Mouse (Mus musculus): Measurements from ENCODE around the gene Kif1c. TPM values are rescaled to one million over a fixed set of nuclear protein-coding genes. Genes with fewer than 3 reads are reported as not detected.

The Kif1c gene
- 5.4 and 6.5 TPM in 2 replicates for polyA plus RNA-seq (2014; fragmentation: Nextera tagmentation; extraction: Ambion mirVana)

DNA sequence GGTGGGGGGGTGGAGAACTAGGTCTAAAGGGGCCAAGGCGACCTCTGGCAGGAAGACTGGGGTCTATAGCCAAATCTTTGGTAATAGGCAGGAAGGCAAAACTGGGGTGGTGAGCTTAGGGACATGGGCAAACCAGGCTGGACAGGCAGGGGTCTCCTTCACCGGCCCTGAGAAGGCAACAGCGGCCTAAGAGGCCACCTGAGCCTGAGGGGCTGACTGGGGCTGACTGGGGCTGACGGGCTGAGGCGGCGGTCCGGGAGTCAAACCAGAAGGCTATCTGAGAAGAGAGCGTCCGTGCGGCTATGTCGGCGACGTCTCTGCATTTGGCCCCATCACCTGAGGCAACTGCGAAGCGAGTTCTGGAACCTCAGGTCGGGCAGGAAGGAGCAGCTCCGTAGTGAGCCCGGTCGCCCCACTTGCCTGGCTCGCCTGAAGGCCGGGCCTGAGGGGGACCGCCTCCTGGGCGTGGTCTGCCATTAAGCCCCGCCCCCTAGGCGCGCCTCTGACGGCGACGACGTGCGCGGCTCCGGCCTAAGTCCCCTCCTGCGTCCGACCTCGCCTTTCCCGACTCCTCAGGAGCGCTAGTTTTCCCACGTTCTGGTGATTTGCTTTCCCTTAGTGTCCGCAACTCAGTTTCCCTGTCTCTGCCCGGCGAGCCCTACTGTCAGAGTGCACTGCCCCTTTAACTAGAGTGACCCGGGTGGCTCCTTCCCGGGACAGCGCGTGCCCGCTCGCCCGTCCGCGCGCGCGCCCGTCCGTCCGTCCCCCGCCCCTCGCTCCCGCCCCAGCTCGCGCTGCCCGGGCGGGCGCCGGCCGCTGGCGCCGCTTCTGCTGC, at the start of gene Kif1c, which contains the start of gene Inca1:
Gene Kif1c, plus strand, starts transcription at position 827 of the 835 bp plus-strand sequence.
Gene Inca1, minus strand, starts transcription at position 434 of the 835 bp plus-strand sequence.
- Histone ChIP-seq H3K4me3 (ENCODE audit: low read depth, low read length) (peak within 1 kb of the TSS; percentile 94), H3K9ac (ENCODE audit: low read length) (peak within 1 kb of the TSS; percentile 92), H3K4me2 (ENCODE audit: low read depth) (peak within 1 kb of the TSS; percentile 71), H3K9me3 (ENCODE audit: control insufficient read depth, low read length) (no peaks in the 10 kb centered on the region), H3K27me3 (ENCODE audit: control insufficient read depth, insufficient read depth, low read length) (no peaks in the 10 kb centered on the region), H3K27ac (ENCODE audit: low read depth, low read length) (peak within 1 kb of the TSS; percentile 79), H3K4me1 (ENCODE audit: control insufficient read depth, insufficient read depth, low read length) (peaks cover 14% of the 10 kb centered on the region), H3K36me3 (ENCODE audit: control insufficient read depth, insufficient read depth, low read length) (no peaks in the 10 kb centered on the region)
- 1% methylated on average over 41 of the region's 69 CpGs for WGBS
- ATAC-seq (ENCODE audit: insufficient read depth, low FRiP score, low TSS enrichment) (peak; percentile 91), DNase-seq (ENCODE audit: low spot score) (peak; percentile 94)

DNA sequence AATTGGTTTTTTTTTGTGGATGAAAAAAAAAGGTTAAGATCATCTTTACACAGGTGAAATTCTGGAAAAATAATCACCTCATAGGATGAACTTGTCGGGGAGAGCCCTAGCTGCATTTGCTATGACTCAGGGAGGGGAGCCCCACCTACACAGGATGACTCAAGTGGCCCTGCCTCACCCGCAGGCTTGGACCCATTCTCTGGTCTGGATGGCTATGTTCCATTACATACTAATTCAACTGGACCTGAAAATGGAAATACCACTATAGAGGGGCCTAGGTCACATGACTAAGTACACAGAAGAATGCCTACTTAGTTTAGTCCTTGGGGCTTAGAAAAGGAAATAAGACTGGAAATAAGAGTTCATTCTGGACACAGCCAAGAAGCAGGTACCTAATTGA, 49.0 kb upstream of the Kif1c start:
- DNase-seq (ENCODE audit: low spot score) (no peak), ATAC-seq (ENCODE audit: insufficient read depth, low FRiP score, low TSS enrichment) (no peak)
- WGBS, result 87% methylated on average over 2 of the region's 2 CpGs
- Histone ChIP-seq H3K4me1 (ENCODE audit: control insufficient read depth, insufficient read depth, low read length) (peaks cover 27% of the 10 kb centered on the region), H3K27ac (ENCODE audit: low read depth, low read length) (no peak overlapping the region), H3K9me3 (ENCODE audit: control insufficient read depth, low read length) (no peaks in the 10 kb centered on the region), H3K27me3 (ENCODE audit: control insufficient read depth, insufficient read depth, low read length) (no peaks in the 10 kb centered on the region), H3K4me3 (ENCODE audit: low read depth, low read length) (no peak overlapping the region), H3K36me3 (ENCODE audit: control insufficient read depth, insufficient read depth, low read length) (peaks cover 13% of the 10 kb centered on the region), H3K9ac (ENCODE audit: low read length) (no peak overlapping the region), H3K4me2 (ENCODE audit: low read depth) (no peak overlapping the region)

DNA sequence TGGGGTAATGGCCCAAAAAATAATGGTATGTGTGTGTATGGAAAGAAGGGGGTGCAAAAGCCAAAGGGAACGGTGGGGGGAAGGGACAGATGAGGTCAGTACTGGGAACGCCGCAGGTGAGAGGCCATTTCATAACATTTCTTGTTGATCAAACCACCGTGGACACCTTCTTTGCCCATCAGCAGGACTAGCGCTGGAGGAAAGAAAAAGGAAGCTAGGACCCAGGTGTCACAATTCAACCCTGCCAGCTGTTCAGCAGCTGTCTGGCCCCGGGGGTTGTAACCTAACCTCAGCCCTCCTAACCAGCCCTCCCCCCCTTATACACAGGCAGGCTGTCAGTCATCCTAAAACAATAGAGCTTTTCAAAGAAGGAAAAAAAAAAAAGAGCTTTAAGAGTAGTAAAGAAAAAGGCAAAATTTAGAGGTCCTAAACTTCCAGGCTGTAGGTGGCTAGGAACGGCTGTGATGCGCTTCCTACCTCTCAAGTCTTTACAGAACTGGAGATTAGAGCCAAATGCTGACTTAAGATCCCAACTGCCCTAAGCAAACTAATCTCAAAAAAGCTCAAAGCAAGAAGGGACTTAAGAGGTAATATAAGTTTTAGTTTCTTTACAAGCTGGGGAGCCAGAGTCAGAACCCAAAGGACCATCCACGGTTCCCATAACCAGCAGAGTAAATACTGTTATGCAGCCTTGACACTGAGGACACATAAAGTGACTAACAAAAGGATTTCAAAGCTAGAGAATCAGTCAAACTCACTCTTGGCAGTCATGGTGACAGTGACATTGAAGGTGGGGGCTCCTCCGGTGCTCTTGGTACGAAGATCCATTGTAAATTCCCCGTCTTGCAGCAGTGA, 48.1 kb upstream of the Kif1c start:
- no peak for DNase-seq (ENCODE audit: low spot score)

DNA sequence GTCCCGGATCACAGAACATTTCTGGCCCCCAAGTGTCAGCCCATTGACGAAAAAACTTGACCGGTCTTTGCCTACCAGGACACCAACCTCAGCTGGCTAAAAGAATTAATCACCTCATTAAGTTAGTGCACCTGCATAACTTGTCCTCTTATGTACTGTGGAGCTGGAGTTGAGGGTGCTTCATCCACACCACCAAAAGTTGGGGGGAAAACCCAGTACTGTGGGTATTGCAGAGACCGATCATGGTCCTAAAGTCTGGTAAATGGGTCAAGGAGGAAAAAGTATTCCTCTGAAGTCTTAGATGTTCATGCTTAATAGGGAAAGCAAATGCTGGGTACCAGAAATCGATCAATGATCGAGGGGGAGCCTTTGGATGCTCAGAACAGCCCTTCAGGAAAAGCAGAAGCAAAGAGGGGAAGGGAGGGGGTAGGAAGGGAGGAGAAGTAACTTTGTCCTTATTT, 47.4 kb upstream of the Kif1c start:
- H3K27ac ChIP-seq (ENCODE audit: low read depth, low read length), result peak overlapping the region; percentile 97; the same call in 1 of the 2 replicates

More for the DNA sequence above, 48.1 kb upstream of the Kif1c start:
- no peaks in the 10 kb centered on the region for H3K27me3 ChIP-seq (ENCODE audit: control insufficient read depth, insufficient read depth, low read length)
- H3K9me3 ChIP-seq (ENCODE audit: control insufficient read depth, low read length), result no peaks in the 10 kb centered on the region
- H3K9ac ChIP-seq (ENCODE audit: low read length), result peak overlapping the region; percentile 98; the same call in 1 of the 2 replicates
- peak overlapping the region; percentile 100 for H3K4me3 ChIP-seq (ENCODE audit: low read depth, low read length)
- peaks cover 13% of the 10 kb centered on the region for H3K36me3 ChIP-seq (ENCODE audit: control insufficient read depth, insufficient read depth, low read length)
- H3K4me1 ChIP-seq (ENCODE audit: control insufficient read depth, insufficient read depth, low read length), result peaks cover 33% of the 10 kb centered on the region
- H3K27ac ChIP-seq (ENCODE audit: low read depth, low read length), result no peak overlapping the region
- WGBS, result 70% methylated on average over 12 of the region's 12 CpGs
- no peak for ATAC-seq (ENCODE audit: insufficient read depth, low FRiP score, low TSS enrichment)
- H3K4me2 ChIP-seq (ENCODE audit: low read depth), result peak overlapping the region; percentile 86

DNA sequence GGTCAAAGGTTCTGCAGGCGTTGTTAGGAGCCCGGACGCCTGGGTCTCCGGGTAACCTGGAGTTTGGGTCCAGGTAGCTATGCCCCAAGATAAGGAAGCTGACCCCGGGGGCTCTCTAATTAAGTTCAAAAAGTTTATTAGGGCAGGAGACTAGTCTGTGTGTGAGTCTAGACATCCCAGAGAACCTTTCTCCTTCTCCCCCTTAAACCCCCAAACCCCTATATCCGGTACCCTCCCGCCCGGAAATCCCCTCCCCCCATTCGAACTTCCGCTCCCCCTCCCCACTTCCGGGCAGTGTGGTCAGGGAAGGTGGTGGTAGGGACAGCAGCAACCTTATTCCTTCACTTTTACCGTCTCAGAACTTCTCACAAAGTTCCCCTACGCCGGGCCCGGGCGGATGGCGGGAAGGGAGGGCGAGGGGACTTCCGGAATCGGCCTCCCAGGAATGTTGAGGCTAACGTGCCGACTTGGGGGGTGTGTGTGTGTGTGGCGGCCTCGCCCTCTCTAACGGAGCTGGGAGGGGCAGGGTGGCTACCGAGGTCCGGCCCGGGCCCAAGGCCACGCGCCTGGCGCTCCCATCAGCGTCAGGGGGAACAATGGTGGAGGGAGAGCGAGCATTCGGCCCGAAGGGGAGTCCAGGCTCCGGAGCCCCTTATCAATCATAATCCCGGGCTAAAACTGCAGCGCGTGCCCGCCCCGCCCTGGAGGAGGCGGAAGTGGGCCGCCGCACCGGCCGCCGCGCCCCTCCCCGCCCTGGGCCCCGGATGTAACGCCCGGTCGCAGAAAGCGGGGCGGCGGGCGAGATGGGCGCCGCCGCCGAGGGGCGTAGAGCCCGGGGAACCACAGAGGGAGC, 46.8 kb upstream of the Kif1c start:
- Histone ChIP-seq H3K9me3 (ENCODE audit: control insufficient read depth, low read length) (no peaks in the 10 kb centered on the region), H3K9ac (ENCODE audit: low read length) (peak overlapping the region; percentile 98), H3K4me1 (ENCODE audit: control insufficient read depth, insufficient read depth, low read length) (peaks cover 24% of the 10 kb centered on the region), H3K36me3 (ENCODE audit: control insufficient read depth, insufficient read depth, low read length) (peaks cover 13% of the 10 kb centered on the region), H3K4me3 (ENCODE audit: low read depth, low read length) (peak overlapping the region; percentile 100), H3K27me3 (ENCODE audit: control insufficient read depth, insufficient read depth, low read length) (no peaks in the 10 kb centered on the region), H3K4me2 (ENCODE audit: low read depth) (peak overlapping the region; percentile 86), H3K27ac (ENCODE audit: low read depth, low read length) (peak overlapping the region; percentile 97)
- DNase-seq (ENCODE audit: low spot score) (peak; percentile 80), ATAC-seq (ENCODE audit: insufficient read depth, low FRiP score, low TSS enrichment) (peak; percentile 60)
- WGBS, result 1% methylated on average over 45 of the region's 63 CpGs

More for the DNA sequence above, 47.4 kb upstream of the Kif1c start:
- Histone ChIP-seq H3K36me3 (ENCODE audit: control insufficient read depth, insufficient read depth, low read length) (peaks cover 13% of the 10 kb centered on the region), H3K4me2 (ENCODE audit: low read depth) (peak overlapping the region; percentile 86), H3K9ac (ENCODE audit: low read length) (peak overlapping the region; percentile 98), H3K4me3 (ENCODE audit: low read depth, low read length) (peak overlapping the region; percentile 100), H3K9me3 (ENCODE audit: control insufficient read depth, low read length) (no peaks in the 10 kb centered on the region), H3K27me3 (ENCODE audit: control insufficient read depth, insufficient read depth, low read length) (no peaks in the 10 kb centered on the region), H3K4me1 (ENCODE audit: control insufficient read depth, insufficient read depth, low read length) (peaks cover 30% of the 10 kb centered on the region)
- WGBS, result 66% methylated on average over 6 of the region's 6 CpGs
- ATAC-seq (ENCODE audit: insufficient read depth, low FRiP score, low TSS enrichment), result no peak
- DNase-seq (ENCODE audit: low spot score), result no peak

DNA sequence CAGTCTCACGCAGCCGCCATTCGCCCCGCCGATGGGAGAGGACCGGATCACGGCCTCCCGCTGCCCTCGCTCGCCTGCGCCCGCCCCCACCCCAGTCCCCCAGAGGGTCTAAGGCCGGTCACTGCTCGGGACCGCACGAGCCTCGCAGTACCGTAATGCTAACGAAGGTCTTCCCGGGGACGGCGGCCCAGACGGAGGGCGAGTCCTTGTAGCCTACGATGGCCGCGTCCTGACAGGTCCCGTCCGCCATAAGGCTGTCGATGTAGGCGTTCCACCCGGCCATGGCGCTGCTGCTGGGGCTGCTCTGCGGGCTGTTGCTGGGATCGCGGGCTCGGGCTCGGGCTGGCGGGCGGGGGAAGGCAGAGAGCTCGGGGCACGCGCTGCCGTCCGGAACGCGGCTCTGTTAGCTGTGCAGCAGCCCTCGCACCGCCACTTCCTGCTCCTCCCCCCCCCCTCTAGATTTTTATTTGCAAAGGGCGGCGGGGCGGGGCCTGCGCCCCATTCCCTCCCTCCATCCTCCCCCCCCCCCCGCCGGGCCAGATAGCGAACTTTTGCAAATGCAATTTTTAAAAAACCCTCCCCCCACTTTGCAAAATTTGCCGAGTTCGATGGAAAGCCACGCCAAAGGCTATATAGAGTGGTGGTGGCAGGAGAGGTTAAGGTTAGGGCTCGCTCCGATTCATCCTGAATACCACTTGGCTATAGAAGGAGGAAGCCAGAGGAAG, 46.0 kb upstream of the Kif1c start, which contains the start of gene Pfn1:
Gene Pfn1, minus strand, starts transcription at position 447 of the 725 bp plus-strand sequence.
- H3K9me3 ChIP-seq (ENCODE audit: control insufficient read depth, low read length), result no peaks in the 10 kb centered on the region
- 0% methylated on average over 49 of the region's 61 CpGs for WGBS
- H3K36me3 ChIP-seq (ENCODE audit: control insufficient read depth, insufficient read depth, low read length), result peaks cover 13% of the 10 kb centered on the region
- H3K4me3 ChIP-seq (ENCODE audit: low read depth, low read length), result peak within 1 kb of the TSS; percentile 100
- peak within 1 kb of the TSS; percentile 86 for H3K4me2 ChIP-seq (ENCODE audit: low read depth)
- no peaks in the 10 kb centered on the region for H3K27me3 ChIP-seq (ENCODE audit: control insufficient read depth, insufficient read depth, low read length)
- H3K4me1 ChIP-seq (ENCODE audit: control insufficient read depth, insufficient read depth, low read length), result peaks cover 24% of the 10 kb centered on the region
- ATAC-seq (ENCODE audit: insufficient read depth, low FRiP score, low TSS enrichment), result peak; percentile 27
- DNase-seq (ENCODE audit: low spot score), result peak; percentile 83
- H3K27ac ChIP-seq (ENCODE audit: low read depth, low read length), result peak within 1 kb of the TSS; percentile 97
- H3K9ac ChIP-seq (ENCODE audit: low read length), result peak within 1 kb of the TSS; percentile 98

DNA sequence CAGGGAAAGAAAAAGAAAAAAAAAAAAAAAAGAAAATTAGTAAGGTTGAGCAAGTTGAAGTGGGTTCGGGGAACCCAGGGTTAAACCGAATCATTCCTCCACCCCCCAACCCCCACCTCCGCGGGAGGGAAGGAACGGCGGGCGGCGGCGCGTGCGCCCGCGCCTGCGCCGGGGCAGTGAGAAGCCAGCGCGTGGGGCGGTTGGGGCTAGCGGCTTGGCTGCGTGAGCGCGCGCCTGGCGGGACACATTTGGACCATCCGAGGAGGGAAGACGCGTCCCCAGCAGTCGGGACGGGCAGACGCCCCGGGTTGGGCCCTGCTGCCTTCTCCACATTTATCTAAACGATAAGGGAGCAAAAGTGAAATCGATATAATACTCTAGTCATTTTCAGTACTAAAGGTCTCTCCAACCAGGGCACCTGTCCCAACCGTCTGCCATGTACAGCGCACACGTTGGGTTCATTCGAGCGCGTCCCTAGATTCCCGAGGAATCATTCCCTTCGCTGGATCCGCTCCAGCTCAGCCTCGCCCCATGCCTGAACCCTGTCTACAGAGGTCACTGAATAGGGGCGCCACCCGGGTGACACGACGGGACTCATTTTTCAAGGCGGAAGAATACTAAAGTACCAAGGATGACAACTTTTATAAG, 45.3 kb upstream of the Kif1c start:
- Histone ChIP-seq H3K9me3 (ENCODE audit: control insufficient read depth, low read length) (no peaks in the 10 kb centered on the region), H3K36me3 (ENCODE audit: control insufficient read depth, insufficient read depth, low read length) (peaks cover 10% of the 10 kb centered on the region; the same call in 1 of the 2 replicates), H3K4me1 (ENCODE audit: control insufficient read depth, insufficient read depth, low read length) (peaks cover 24% of the 10 kb centered on the region), H3K9ac (ENCODE audit: low read length) (peak overlapping the region; percentile 98), H3K4me3 (ENCODE audit: low read depth, low read length) (peak overlapping the region; percentile 100), H3K27me3 (ENCODE audit: control insufficient read depth, insufficient read depth, low read length) (no peaks in the 10 kb centered on the region), H3K27ac (ENCODE audit: low read depth, low read length) (peak overlapping the region; percentile 97), H3K4me2 (ENCODE audit: low read depth) (peak overlapping the region; percentile 86)
- WGBS, result 0% methylated on average over 47 of the region's 48 CpGs
- ATAC-seq (ENCODE audit: insufficient read depth, low FRiP score, low TSS enrichment), result peak; percentile 49
- peak; percentile 90 for DNase-seq (ENCODE audit: low spot score)

Measured in neural tube, embryonic 11.5 days (tissue).